Mouse (Mus musculus) brown adipose tissue, adult 24 weeks (tissue): Measurements from ENCODE around the gene Ppm1b. TPM values are rescaled to one million over a fixed set of nuclear protein-coding genes. Genes with fewer than 3 reads are reported as not detected.

ENCODE experiments used
- H3K27ac ChIP-seq: fragments of 200-500 bp; replicated peaks from 2 replicates; pipeline ENCODE4 v1.5.1; 2012; ENCODE audit warnings: low read depth, mild to moderate bottlenecking, low read length
- H3K4me1 ChIP-seq: fragments of 200-500 bp; 2 replicates; pipeline ENCODE4 v1.6.1; 2012; ENCODE audit warnings: low read length, mixed read lengths; ENCODE audit not compliant: control insufficient read depth, insufficient read depth, insufficient read length
- H3K4me3 ChIP-seq: fragments of 200-500 bp; 2 replicates; pipeline ENCODE4 v1.5.1; 2012; ENCODE audit warnings: low read depth, mild to moderate bottlenecking, low read length, moderate library complexity; ENCODE audit not compliant: insufficient read depth
- polyA plus RNA-seq: library from polyadenylated mRNA; stranded (reverse); fragments of >200 nt; gene quantifications from 2 replicates; pipeline ENCODE4 v1.2.4, GENCODE M21; 2012; ENCODE audit not compliant: missing spikeins, insufficient read depth, insufficient read length

The Ppm1b gene
- polyA plus RNA-seq, 1 experiment = 82.8 TPM

- Histone ChIP-seq H3K4me1 (no peaks in the 10 kb centered on the region), H3K4me3 (no peak overlapping the region), H3K27ac (no peak overlapping the region)
These were observed 68.6 kb downstream of the Ppm1b start for GRCm38 (mm10) chr17:85025151-85025550.

- Histone ChIP-seq H3K27ac (no peak overlapping the region), H3K4me1 (no peaks in the 10 kb centered on the region), H3K4me3 (no peak overlapping the region)
These were observed 69.9 kb downstream of the Ppm1b start for GRCm38 (mm10) chr17:85026436-85026835.

- H3K27ac ChIP-seq = no peak overlapping the region
- H3K4me1 ChIP-seq = no peaks in the 10 kb centered on the region
- no peak overlapping the region for H3K4me3 ChIP-seq
These were observed 70.7 kb downstream of the Ppm1b start for GRCm38 (mm10) chr17:85027247-85027646.

GRCm38 (mm10) chr17:85028093-85028739 is 71.7 kb downstream of the Ppm1b start, which contains the start of gene Slc3a1:
Slc3a1 (plus strand) TSS chr17:85028376.
- Histone ChIP-seq H3K4me3 (no peak within 1 kb of the TSS), H3K4me1 (no peaks in the 10 kb centered on the region), H3K27ac (no peak within 1 kb of the TSS)

- Histone ChIP-seq H3K27ac (no peak overlapping the region), H3K4me3 (no peak overlapping the region), H3K4me1 (no peaks in the 10 kb centered on the region)
These were observed 72.3 kb downstream of the Ppm1b start for GRCm38 (mm10) chr17:85028797-85029196.

- Histone ChIP-seq H3K27ac (no peak overlapping the region), H3K4me1 (no peaks in the 10 kb centered on the region), H3K4me3 (no peak overlapping the region)
These were observed 74.1 kb downstream of the Ppm1b start for GRCm38 (mm10) chr17:85030651-85031050.

- Histone ChIP-seq H3K4me1 (no peaks in the 10 kb centered on the region), H3K27ac (no peak overlapping the region), H3K4me3 (no peak overlapping the region)
These were observed 76.5 kb downstream of the Ppm1b start for GRCm38 (mm10) chr17:85033087-85033486.

- Histone ChIP-seq H3K27ac (no peak overlapping the region), H3K4me3 (no peak overlapping the region), H3K4me1 (no peaks in the 10 kb centered on the region)
These were observed 77.5 kb downstream of the Ppm1b start for GRCm38 (mm10) chr17:85034068-85034467.

- H3K4me3 ChIP-seq = no peak overlapping the region
- H3K27ac ChIP-seq = no peak overlapping the region
- H3K4me1 ChIP-seq = no peaks in the 10 kb centered on the region
These were observed 81.3 kb downstream of the Ppm1b start for GRCm38 (mm10) chr17:85037855-85038254.

GRCm38 (mm10) chr17:85038311-85038710 is 81.8 kb downstream of the Ppm1b start:
- Histone ChIP-seq H3K4me3 (no peak overlapping the region), H3K27ac (no peak overlapping the region), H3K4me1 (no peaks in the 10 kb centered on the region)

- no peak overlapping the region for H3K27ac ChIP-seq
- H3K4me1 ChIP-seq = no peaks in the 10 kb centered on the region
- H3K4me3 ChIP-seq = no peak overlapping the region
These were observed 82.2 kb downstream of the Ppm1b start for GRCm38 (mm10) chr17:85038761-85039160.

- H3K4me3 ChIP-seq = no peak overlapping the region
- H3K27ac ChIP-seq = no peak overlapping the region
- H3K4me1 ChIP-seq = no peaks in the 10 kb centered on the region
These were observed 84.4 kb downstream of the Ppm1b start for GRCm38 (mm10) chr17:85040913-85041312.

- no peak overlapping the region for H3K27ac ChIP-seq
- H3K4me3 ChIP-seq = no peak overlapping the region
- no peaks in the 10 kb centered on the region for H3K4me1 ChIP-seq
These were observed 85.9 kb downstream of the Ppm1b start for GRCm38 (mm10) chr17:85042419-85042818.

GRCm38 (mm10) chr17:85043404-85043816 is 86.9 kb downstream of the Ppm1b start:
- H3K27ac ChIP-seq = no peak overlapping the region
- H3K4me1 ChIP-seq = no peaks in the 10 kb centered on the region
- no peak overlapping the region for H3K4me3 ChIP-seq

GRCm38 (mm10) chr17:85044466-85044865 is 87.9 kb downstream of the Ppm1b start:
- H3K4me3 ChIP-seq = no peak overlapping the region
- H3K4me1 ChIP-seq = no peaks in the 10 kb centered on the region
- no peak overlapping the region for H3K27ac ChIP-seq

- no peak overlapping the region for H3K27ac ChIP-seq
- H3K4me1 ChIP-seq = no peaks in the 10 kb centered on the region
- no peak overlapping the region for H3K4me3 ChIP-seq
These were observed 88.6 kb downstream of the Ppm1b start for GRCm38 (mm10) chr17:85045160-85045559.
